Mouse (Mus musculus): ENCODE results near the gene G430095P16Rik. TPM values are rescaled to one million over a fixed set of nuclear protein-coding genes. Genes with fewer than 3 reads are reported as not detected.
A peak's percentile ranks its signal among the peaks of the same experiment; 100 is the strongest.

Gene G430095P16Rik
- polyA plus RNA-seq, 1 experiment from 2014 or later, result 2.5 TPM

GRCm38 (mm10) chr8:84700941-84701911 is 21.6 kb upstream of the G430095P16Rik start, which contains the start of gene Lyl1:
Gene Lyl1 (plus strand): TSS chr8:84701457.
- 0 out of 2 replicates have a peak, but pooled peaks cover 18% of the 10 kb centered on the region for H3K36me3 ChIP-seq (ENCODE audit: insufficient read depth, low read length)
- peak; percentile 50 for TF ChIP-seq CTCF (IDR thresholded peaks at IDR 0.05; ENCODE audit: low read depth)
- ATAC-seq (replicated peaks; ENCODE audit: low FRiP score, low read depth) (peak; percentile 19), DNase-seq (ENCODE audit: low spot score) (peak; percentile 64)
- peak within 1 kb of the TSS; percentile 29 for H3K4me3 ChIP-seq (replicated peaks; ENCODE audit: low read depth, low read length)
- H3K9ac ChIP-seq (ENCODE audit: low read depth, low read length), result 0 out of 2 replicates have a peak within 1 kb of the TSS, but pooled peaks have one; percentile 1
- H3K4me2 ChIP-seq (ENCODE audit: low read length), result peak within 1 kb of the TSS; percentile 43
- no peaks in the 10 kb centered on the region for H3K9me3 ChIP-seq (replicated peaks; ENCODE audit: low read length)
- H3K4me1 ChIP-seq (replicated peaks; ENCODE audit: insufficient read depth, low read length), result peaks cover 9% of the 10 kb centered on the region
- H3K27me3 ChIP-seq (ENCODE audit: insufficient read depth, low read length), result peaks cover 29% of the 10 kb centered on the region; the same call in 1 of the 2 replicates
- WGBS, result 12% methylated on average over 32 of the region's 34 CpGs
- H3K27ac ChIP-seq, result peak within 1 kb of the TSS; percentile 72

- 0 out of 2 replicates have a peak, but pooled peaks cover 5% of the 10 kb centered on the region for H3K36me3 ChIP-seq (ENCODE audit: insufficient read depth, low read length)
- H3K9me3 ChIP-seq (replicated peaks; ENCODE audit: low read length), result no peaks in the 10 kb centered on the region
- no peak for TF ChIP-seq CTCF (IDR thresholded peaks at IDR 0.05; ENCODE audit: low read depth)
- 0 out of 2 replicates have a peak overlapping the region, but pooled peaks have one; percentile 13 for H3K27ac ChIP-seq
- peaks cover 21% of the 10 kb centered on the region for H3K4me1 ChIP-seq (replicated peaks; ENCODE audit: insufficient read depth, low read length)
- DNase-seq (ENCODE audit: low spot score) (no peak), ATAC-seq (replicated peaks; ENCODE audit: low FRiP score, low read depth) (no peak)
- H3K4me2 ChIP-seq (ENCODE audit: low read length), result peak overlapping the region; percentile 43
- peaks cover 35% of the 10 kb centered on the region; the same call in 1 of the 2 replicates for H3K27me3 ChIP-seq (ENCODE audit: insufficient read depth, low read length)
- WGBS, result 88% methylated on average over 9 of the region's 9 CpGs
- H3K9ac ChIP-seq (ENCODE audit: low read depth, low read length), result no peak overlapping the region
- H3K4me3 ChIP-seq (replicated peaks; ENCODE audit: low read depth, low read length), result peak overlapping the region; percentile 29
Observed at GRCm38 (mm10) chr8:84702561-84702960, 20.2 kb upstream of the G430095P16Rik start.

GRCm38 (mm10) chr8:84702963-84703465 is 19.8 kb upstream of the G430095P16Rik start:
- H3K36me3 ChIP-seq (ENCODE audit: insufficient read depth, low read length), result 0 out of 2 replicates have a peak, but pooled peaks cover 3% of the 10 kb centered on the region
- H3K27ac ChIP-seq, result 0 out of 2 replicates have a peak overlapping the region, but pooled peaks have one; percentile 13
- no peak for TF ChIP-seq CTCF (IDR thresholded peaks at IDR 0.05; ENCODE audit: low read depth)
- no peak overlapping the region for H3K4me3 ChIP-seq (replicated peaks; ENCODE audit: low read depth, low read length)
- ATAC-seq (replicated peaks; ENCODE audit: low FRiP score, low read depth), result no peak
- H3K27me3 ChIP-seq (ENCODE audit: insufficient read depth, low read length), result peaks cover 39% of the 10 kb centered on the region; the same call in 1 of the 2 replicates
- no peak overlapping the region for H3K9ac ChIP-seq (ENCODE audit: low read depth, low read length)
- H3K4me1 ChIP-seq (replicated peaks; ENCODE audit: insufficient read depth, low read length), result peaks cover 26% of the 10 kb centered on the region
- WGBS, result 80% methylated on average over 6 of the region's 6 CpGs
- DNase-seq (ENCODE audit: low spot score), result no peak
- H3K9me3 ChIP-seq (replicated peaks; ENCODE audit: low read length), result no peaks in the 10 kb centered on the region
- peak overlapping the region; percentile 48 for H3K4me2 ChIP-seq (ENCODE audit: low read length)

GRCm38 (mm10) chr8:84703466-84704249 is 19.1 kb upstream of the G430095P16Rik start:
- no peak; the same call in 1 of the 2 replicates for TF ChIP-seq CTCF (IDR thresholded peaks at IDR 0.05; ENCODE audit: low read depth)
- 18% methylated on average over 38 of the region's 38 CpGs for WGBS
- Histone ChIP-seq H3K4me1 (replicated peaks; ENCODE audit: insufficient read depth, low read length) (peaks cover 30% of the 10 kb centered on the region), H3K4me2 (ENCODE audit: low read length) (peak overlapping the region; percentile 48), H3K4me3 (replicated peaks; ENCODE audit: low read depth, low read length) (peak overlapping the region; percentile 14; the same call in 1 of the 2 replicates), H3K27me3 (ENCODE audit: insufficient read depth, low read length) (peaks cover 41% of the 10 kb centered on the region; the same call in 1 of the 2 replicates), H3K9me3 (replicated peaks; ENCODE audit: low read length) (no peaks in the 10 kb centered on the region), H3K27ac (no peak overlapping the region; the same call in 1 of the 2 replicates), H3K9ac (ENCODE audit: low read depth, low read length) (no peak overlapping the region), H3K36me3 (ENCODE audit: insufficient read depth, low read length) (0 out of 2 replicates have a peak, but pooled peaks cover 3% of the 10 kb centered on the region)
- ATAC-seq (replicated peaks; ENCODE audit: low FRiP score, low read depth) (no peak), DNase-seq (ENCODE audit: low spot score) (no peak)

- ATAC-seq (replicated peaks; ENCODE audit: low FRiP score, low read depth), result no peak
- Histone ChIP-seq H3K4me1 (replicated peaks; ENCODE audit: insufficient read depth, low read length) (peaks cover 37% of the 10 kb centered on the region), H3K27ac (no peak overlapping the region)
Observed at GRCm38 (mm10) chr8:84704356-84704755, 18.5 kb upstream of the G430095P16Rik start.

More at GRCm38 (mm10) chr8:84704356-84704755, 18.5 kb upstream of the G430095P16Rik start:
- DNase-seq (ENCODE audit: low spot score), result peak; percentile 80
- Histone ChIP-seq H3K9ac (ENCODE audit: low read depth, low read length) (no peak overlapping the region), H3K9me3 (replicated peaks; ENCODE audit: low read length) (no peaks in the 10 kb centered on the region), H3K4me3 (replicated peaks; ENCODE audit: low read depth, low read length) (peak overlapping the region; percentile 21; the same call in 1 of the 2 replicates), H3K4me2 (ENCODE audit: low read length) (peak overlapping the region; percentile 48), H3K27me3 (ENCODE audit: insufficient read depth, low read length) (peaks cover 41% of the 10 kb centered on the region; the same call in 1 of the 2 replicates), H3K36me3 (ENCODE audit: insufficient read depth, low read length) (no peaks in the 10 kb centered on the region)
- 8% methylated on average over 16 of the region's 16 CpGs for WGBS
- TF ChIP-seq CTCF (IDR thresholded peaks at IDR 0.05; ENCODE audit: low read depth), result peak; percentile 82
